Mouse (Mus musculus) CH12.LX (cell line): ENCODE measurements around the gene Hdac5. TPM values are rescaled to one million over a fixed set of nuclear protein-coding genes. Genes with fewer than 3 reads are reported as not detected.
A peak's percentile ranks its signal among the peaks of the same experiment; 100 is the strongest.

Experiments used
- DNase-seq: peaks from one replicate; pipeline ENCODE4 v3.0.0-alpha.2; 2013; ENCODE audit errors: extremely low read depth
- H3K27ac ChIP-seq: 2 replicates; pipeline ENCODE4 v1.5.1; 2012; ENCODE audit warnings: low read depth, mild to moderate bottlenecking, control low read depth, moderate library complexity; ENCODE audit not compliant: insufficient read depth
- H3K27me3 ChIP-seq: replicated peaks from 2 replicates; pipeline ENCODE3; 2012; ENCODE audit warnings: inconsistent platforms
- H3K36me3 ChIP-seq, 2 experiments: replicated peaks in 1 of 2; 2 replicates each; pipeline versions ENCODE3 to v1.6.1; 2012; ENCODE audit warnings: inconsistent platforms in 1 of 2, low read length in 1 of 2, mild to moderate bottlenecking in 1 of 2, mixed read lengths in 1 of 2, moderate library complexity in 1 of 2; ENCODE audit not compliant: control insufficient read depth in 1 of 2, insufficient read depth in 1 of 2
- H3K4me1 ChIP-seq, 2 experiments: 2 replicates each; pipeline ENCODE4 v1.6.1; 2012; ENCODE audit warnings: inconsistent platforms in 1 of 2, moderate library complexity in 1 of 2; ENCODE audit not compliant: insufficient read depth in 2 of 2, control insufficient read depth in 1 of 2
- H3K4me2 ChIP-seq: 2 replicates; pipeline ENCODE4 v1.6.1; 2012; ENCODE audit warnings: low read depth, mild to moderate bottlenecking, control low read depth; ENCODE audit not compliant: poor library complexity, insufficient read depth, severe bottlenecking
- H3K4me3 ChIP-seq, 3 experiments: fragments of 150-350 bp in 1 of 3; sonication (generic) in 1 of 3; replicated peaks in 1 of 3; 2 replicates each; pipeline versions ENCODE3 to v1.5.1; 2011 to 2012; ENCODE audit warnings: low read depth in 2 of 3, low read length in 2 of 3, mild to moderate bottlenecking in 2 of 3, moderate library complexity in 2 of 3, control low read depth in 1 of 3, improper control_type of control experiment in 1 of 3, inconsistent platforms in 1 of 3, mixed read lengths in 1 of 3; ENCODE audit not compliant: poor library complexity in 1 of 3
- H3K79me2 ChIP-seq: replicated peaks from 2 replicates; pipeline ENCODE4 v1.6.1; 2012; ENCODE audit warnings: mild to moderate bottlenecking, moderate library complexity; ENCODE audit not compliant: control insufficient read depth, poor library complexity, insufficient read depth, severe bottlenecking; ENCODE audit errors: extremely low read depth
- H3K9ac ChIP-seq: 2 replicates; pipeline ENCODE4 v1.6.1; 2012; ENCODE audit warnings: low read depth, mild to moderate bottlenecking, control low read depth, moderate library complexity; ENCODE audit not compliant: insufficient read depth
- H3K9me3 ChIP-seq: replicated peaks from 2 replicates; pipeline ENCODE3; 2012; ENCODE audit warnings: low read length, inconsistent platforms, mixed read lengths
- CTCF ChIP-seq, 2 experiments: IDR thresholded peaks in 1 of 2; conservative IDR thresholded peaks in 1 of 2; 2 replicates each; pipeline ENCODE4 v1.5.1; 2011 to 2012; ENCODE audit warnings: low read depth in 2 of 2, low read length in 2 of 2, improper control_type of control experiment in 1 of 2, inconsistent platforms in 1 of 2, mild to moderate bottlenecking in 1 of 2, moderate library complexity in 1 of 2
- EP300 ChIP-seq: IDR thresholded peaks from 2 replicates; pipeline ENCODE4 v1.6.1; 2011; ENCODE audit warnings: low read length, improper control_type of control experiment
- GABPA ChIP-seq: IDR thresholded peaks from 2 replicates; pipeline ENCODE4 v1.6.1; 2012; ENCODE audit warnings: low read depth, low read length, improper control_type of control experiment, inconsistent platforms; ENCODE audit not compliant: insufficient replicate concordance
- HCFC1 ChIP-seq: IDR thresholded peaks from 2 replicates; pipeline ENCODE4 v1.6.1; 2012; ENCODE audit warnings: low read depth, mild to moderate bottlenecking, inconsistent platforms, low read length, improper control_type of control experiment
- IRF4 ChIP-seq: IDR thresholded peaks from 2 replicates; pipeline ENCODE4 v1.6.1; 2014; ENCODE audit warnings: low read depth, mild to moderate bottlenecking, inconsistent platforms, low read length, improper control_type of control experiment
- KAT2A ChIP-seq: IDR thresholded peaks from 2 replicates; pipeline ENCODE4 v1.6.1; 2012; ENCODE audit warnings: low read length, improper control_type of control experiment, inconsistent platforms; ENCODE audit not compliant: insufficient replicate concordance
- MAFK ChIP-seq: IDR thresholded peaks from 2 replicates; pipeline ENCODE4 v1.6.1; 2011; ENCODE audit warnings: low read length, improper control_type of control experiment; ENCODE audit not compliant: insufficient replicate concordance
- MEF2A ChIP-seq: IDR thresholded peaks from 2 replicates; pipeline ENCODE4 v1.6.1; 2014; ENCODE audit warnings: low read depth, mild to moderate bottlenecking, inconsistent platforms, low read length, improper control_type of control experiment, borderline replicate concordance
- NRF1 ChIP-seq: IDR thresholded peaks from 2 replicates; pipeline ENCODE4 v1.6.1; 2014; ENCODE audit warnings: low read depth, mild to moderate bottlenecking, inconsistent platforms, low read length, improper control_type of control experiment, moderate library complexity
- POLR2A ChIP-seq: IDR thresholded peaks from 2 replicates; pipeline ENCODE4 v1.6.1; 2011; ENCODE audit warnings: low read depth, mild to moderate bottlenecking, improper control_type of control experiment, low read length
- RAD21 ChIP-seq: IDR thresholded peaks from 2 replicates; pipeline ENCODE4 v1.6.1; 2011; ENCODE audit warnings: low read depth, mild to moderate bottlenecking, low read length, improper control_type of control experiment, moderate library complexity
- RCOR1 ChIP-seq: conservative IDR thresholded peaks from 2 replicates; pipeline ENCODE4 v1.6.1; 2012; ENCODE audit warnings: low read depth, mild to moderate bottlenecking, inconsistent platforms, low read length, improper control_type of control experiment
- SIN3A ChIP-seq: IDR thresholded peaks from 2 replicates; pipeline ENCODE4 v1.6.1; 2012; ENCODE audit warnings: low read length, improper control_type of control experiment, inconsistent platforms
- SMC3 ChIP-seq: IDR thresholded peaks from 2 replicates; pipeline ENCODE4 v1.6.1; 2011; ENCODE audit warnings: low read depth, low read length, improper control_type of control experiment
- TBP ChIP-seq: conservative IDR thresholded peaks from 2 replicates; pipeline ENCODE4 v1.6.1; 2011; ENCODE audit warnings: low read depth, low read length, improper control_type of control experiment
- UBTF ChIP-seq: IDR thresholded peaks from 2 replicates; pipeline ENCODE4 v1.6.1; 2012; ENCODE audit warnings: low read depth, mild to moderate bottlenecking, inconsistent platforms, low read length, improper control_type of control experiment, moderate library complexity
- USF1 ChIP-seq: IDR thresholded peaks from 2 replicates; pipeline ENCODE4 v1.6.1; 2014; ENCODE audit warnings: low read depth, mild to moderate bottlenecking, inconsistent platforms, low read length, improper control_type of control experiment
- USF2 ChIP-seq: conservative IDR thresholded peaks from 2 replicates; pipeline ENCODE4 v1.6.1; 2011; ENCODE audit warnings: low read depth, low read length, improper control_type of control experiment
- ZKSCAN1 ChIP-seq: IDR thresholded peaks from 2 replicates; pipeline ENCODE4 v1.6.1; 2012; ENCODE audit warnings: low read depth, inconsistent platforms, low read length, improper control_type of control experiment, borderline replicate concordance
- ZMIZ1 ChIP-seq: IDR thresholded peaks from 2 replicates; pipeline ENCODE4 v1.6.1; 2012; ENCODE audit warnings: low read depth, mild to moderate bottlenecking, inconsistent platforms, low read length, improper control_type of control experiment
- dilution Hi-C: fragments of 300-500 bp; cut with MboI; formaldehyde crosslinking; loops from 2 replicates; pipeline ENCODE4 v1.14.3; 2020; ENCODE audit warnings: low sequenced_read_pairs; ENCODE audit not compliant: extremely low pct_unique_long_range_greater_than_20kb, extremely low pct_ligation_motif_present
- in situ Hi-C: fragments of 300-500 bp; cut with MboI; formaldehyde crosslinking; loops from 3 replicates; pipeline ENCODE4 v1.14.3; 2019; ENCODE audit warnings: low sequenced_read_pairs, low pct_ligation_motif_present, low pct_unique_long_range_greater_than_20kb, mixed read lengths
- polyA plus RNA-seq: library from polyadenylated mRNA; unstranded; fragments of >175 nt; gene quantifications from 2 replicates; pipeline ENCODE4 v1.2.1, GENCODE M21; 2012; ENCODE audit warnings: low read depth; ENCODE audit not compliant: insufficient read length
- total RNA-seq, 2 experiments: library from RNA; depleted of rRNA; stranded (reverse); fragments of 300-350 nt in 1 of 2; fragments of >200 nt in 1 of 2; gene quantifications; 2 replicates each; pipeline ENCODE4 v1.2.3; 2012 to 2014

Hdac5 gene
- total and polyA plus RNA-seq, 3 experiments, result 24.9 to 49.6 (median 46.4) TPM

DNA sequence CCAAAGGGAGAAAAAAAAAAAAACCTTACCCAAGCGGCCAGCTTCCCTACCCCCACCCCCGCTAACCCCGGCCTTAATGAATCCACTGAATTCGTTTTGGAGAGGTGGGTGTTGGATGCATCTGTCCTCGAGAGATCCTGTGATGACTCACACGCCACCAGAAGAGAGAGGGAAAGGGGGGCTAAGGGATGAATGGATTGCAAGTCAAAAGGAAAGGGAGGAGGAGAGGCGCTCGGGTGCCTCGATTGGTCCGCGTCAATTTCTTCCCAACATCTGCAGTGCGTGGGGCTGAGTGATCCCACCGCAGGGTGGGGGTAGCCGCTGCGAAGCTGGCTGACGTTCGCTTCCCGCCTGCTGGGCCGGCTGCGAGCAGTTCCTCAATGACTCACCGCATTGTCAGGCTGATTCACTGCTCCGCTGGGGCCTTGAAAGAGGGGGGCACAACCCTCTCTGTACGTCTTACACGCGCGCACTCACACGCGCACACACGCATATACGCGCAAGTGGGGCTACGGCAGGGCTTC, 15.0 kb upstream of the Hdac5 start (continued):
- TF ChIP-seq TBP (no peak), MAFK (no peak; the same call in 1 of the 2 replicates), SIN3A (peak; percentile 56; the same call in 1 of the 2 replicates)

DNA sequence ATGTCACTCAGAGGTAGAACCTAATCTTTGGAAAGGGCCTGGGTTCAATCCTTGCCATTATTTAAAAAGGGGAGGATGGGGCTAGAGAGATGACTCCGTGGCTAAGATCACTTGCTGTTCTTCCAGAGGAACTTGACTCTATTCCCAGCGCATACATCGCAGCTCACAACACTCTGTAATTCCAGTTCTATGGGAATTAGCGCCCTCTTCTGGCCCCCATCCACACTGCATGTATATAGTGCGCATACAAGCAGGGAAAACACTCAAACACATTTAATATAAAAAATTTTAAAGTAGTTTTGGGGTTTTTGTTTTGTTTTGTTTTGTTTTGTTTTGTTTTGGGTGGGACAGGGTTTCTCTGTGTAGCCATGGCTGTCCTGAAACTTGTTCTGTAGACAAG, 11.9 kb upstream of the Hdac5 start:
- no peak overlapping the region for H3K27ac ChIP-seq
- no peak overlapping the region for H3K4me3 ChIP-seq
- no peak for TF ChIP-seq HCFC1
- no peak for TF ChIP-seq ZMIZ1
- TF ChIP-seq CTCF (conservative IDR thresholded peaks at IDR 0.05 in 1 of 2, IDR thresholded peaks at IDR 0.05 in 1 of 2; ENCODE audit: low read depth in 2 of 2, low read length in 2 of 2), result peak; percentile 21 to 39; a peak in 2 of 4 replicates
- no peak for TF ChIP-seq USF1
- peak; percentile 6 for TF ChIP-seq RAD21
- TF ChIP-seq TBP, result no peak
- no peak for TF ChIP-seq ZKSCAN1
- TF ChIP-seq NRF1, result no peak
- TF ChIP-seq EP300, result no peak
- TF ChIP-seq SMC3, result no peak
- TF ChIP-seq IRF4, result no peak
- TF ChIP-seq POLR2A, result no peak
- TF ChIP-seq KAT2A, result no peak
- TF ChIP-seq GABPA, result no peak
- TF ChIP-seq RCOR1, result no peak
- no peak for TF ChIP-seq MEF2A
- TF ChIP-seq USF2, result no peak
- no peak for TF ChIP-seq UBTF
- TF ChIP-seq, all 38 proteins: peak for 2
- peaks cover 8 to 12% of the 10 kb centered on the region in 2 experiments for H3K4me1 ChIP-seq
- dilution Hi-C loops, result no loop called here
- no peak for DNase-seq
- H3K9ac ChIP-seq, result no peak overlapping the region
- in situ Hi-C loops, result no loop called here
- H3K4me2 ChIP-seq, result no peak overlapping the region
- peaks cover 45% of the 10 kb centered on the region for H3K27me3 ChIP-seq
- peaks cover 11% of the 10 kb centered on the region for H3K9me3 ChIP-seq
- no peaks in the 10 kb centered on the region for H3K36me3 ChIP-seq
- no peaks in the 10 kb centered on the region for H3K79me2 ChIP-seq

DNA sequence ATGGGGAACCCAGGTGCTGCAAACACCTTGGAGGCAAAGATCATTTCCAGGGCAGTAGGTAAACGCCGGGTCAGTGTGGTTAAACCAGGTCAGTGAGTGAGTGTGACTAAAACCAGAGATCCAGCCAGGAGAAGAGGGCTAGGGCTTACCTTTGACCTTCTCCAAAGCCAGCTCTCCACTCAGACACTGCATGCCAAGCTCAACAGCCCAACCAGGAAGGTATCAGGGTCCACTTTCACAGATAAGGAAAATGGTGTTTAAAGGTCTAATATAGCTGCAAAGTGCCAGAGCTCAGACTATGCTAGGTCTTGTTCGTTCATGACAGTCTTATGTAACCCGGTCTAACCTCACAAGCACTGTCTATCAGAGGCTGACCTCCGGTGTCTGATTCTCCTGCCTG, 11.3 kb upstream of the Hdac5 start:
- no peaks in the 10 kb centered on the region for H3K36me3 ChIP-seq
- no peak overlapping the region for H3K4me3 ChIP-seq
- TF ChIP-seq CTCF (conservative IDR thresholded peaks at IDR 0.05 in 1 of 2, IDR thresholded peaks at IDR 0.05 in 1 of 2; ENCODE audit: low read depth in 2 of 2, low read length in 2 of 2), result 0 out of 4 replicates have a peak, but pooled peaks of 1 of the 2 experiments have one; percentile 4
- no peak for TF ChIP-seq HCFC1
- no peak for DNase-seq
- H3K27me3 ChIP-seq, result peaks cover 46% of the 10 kb centered on the region
- in situ Hi-C loops, result no loop called here
- dilution Hi-C loops, result no loop called here
- no peak overlapping the region for H3K9ac ChIP-seq
- H3K4me2 ChIP-seq, result no peak overlapping the region
- peaks cover 8 to 12% of the 10 kb centered on the region in 2 experiments for H3K4me1 ChIP-seq
- no peaks in the 10 kb centered on the region for H3K79me2 ChIP-seq
- H3K27ac ChIP-seq, result no peak overlapping the region
- H3K9me3 ChIP-seq, result peaks cover 8% of the 10 kb centered on the region
